Mouse (Mus musculus) lung, postnatal 0 days (tissue): Measurements from ENCODE around the gene Mat1a. TPM values are rescaled to one million over a fixed set of nuclear protein-coding genes. Genes with fewer than 3 reads are reported as not detected.
A peak's percentile ranks its signal among the peaks of the same experiment; 100 is the strongest.

Experiments
- ATAC-seq: fragments of 200-750 bp; cut with Nextera tagmentation; 2 replicates; pipeline ENCODE4 v1.8.0; 2017; ENCODE audit warnings: moderate library complexity
- DNase-seq: peaks from one replicate; pipeline ENCODE4 v3.0.0-alpha.2; 2016; ENCODE audit warnings: low spot score
- H3K27ac ChIP-seq: fragments of 300-500 bp; sonication (generic); 2 replicates; pipeline ENCODE4 v1.5.1; 2014; ENCODE audit warnings: antibody characterized with exemption, mild to moderate bottlenecking, low read length, mixed read lengths
- H3K27me3 ChIP-seq: fragments of 300-500 bp; sonication (generic); replicated peaks from 2 replicates; pipeline ENCODE4 v1.6.1; 2014; ENCODE audit warnings: low read length, mixed read lengths; ENCODE audit not compliant: insufficient read depth
- H3K36me3 ChIP-seq: fragments of 300-500 bp; sonication (generic); 2 replicates; pipeline ENCODE4 v1.6.1; 2014; ENCODE audit warnings: low read length, mixed read lengths; ENCODE audit not compliant: insufficient read depth
- H3K4me1 ChIP-seq: fragments of 300-500 bp; sonication (generic); 2 replicates; pipeline ENCODE4 v1.6.1; 2014; ENCODE audit warnings: antibody characterized with exemption, low read depth, low read length, mixed read lengths; ENCODE audit not compliant: insufficient read depth
- H3K4me2 ChIP-seq: fragments of 300-500 bp; sonication (generic); replicated peaks from 2 replicates; pipeline ENCODE4 v1.6.1; 2014; ENCODE audit warnings: low read depth, mild to moderate bottlenecking, low read length, moderate library complexity, mixed read lengths
- H3K4me3 ChIP-seq: fragments of 300-500 bp; sonication (generic); 2 replicates; pipeline ENCODE4 v1.5.1; 2014; ENCODE audit warnings: low read depth, low read length
- H3K9ac ChIP-seq: fragments of 300-500 bp; sonication (generic); replicated peaks from 2 replicates; pipeline ENCODE4 v1.6.1; 2014; ENCODE audit warnings: low read depth, mild to moderate bottlenecking
- H3K9me3 ChIP-seq: fragments of 300-500 bp; sonication (generic); 2 replicates; pipeline ENCODE4 v1.6.1; 2016; ENCODE audit warnings: low read length, mixed read lengths
- CTCF ChIP-seq: IDR thresholded peaks from 2 replicates; pipeline ENCODE4 v1.5.1; 2016; ENCODE audit warnings: antibody characterized with exemption, mild to moderate bottlenecking
- EP300 ChIP-seq: IDR thresholded peaks from 2 replicates; pipeline ENCODE4 v1.6.1; 2016; ENCODE audit warnings: antibody characterized with exemption, mild to moderate bottlenecking, control low read depth
- WGBS: fragments of 180-500 bp; shearing (Covaris S2); extraction: QIAGEN DNeasy Blood & Tissue Kit; methylation state at CpG from one replicate; pipeline ENCODE4 v1.1.7; 2014; 5-methylcytosine and 5-hydroxymethylcytosine counted together
- polyA plus RNA-seq: library from polyadenylated mRNA; unstranded; fragments of >200 nt; fragmentation: Nextera tagmentation; extraction: Ambion mirVana; gene quantifications from 2 replicates; pipeline ENCODE4 v1.2.1, GENCODE M21; 2015

Mat1a gene
- polyA plus RNA-seq, 1 experiment from 2014 or later, result 2.5 TPM

GRCm38 (mm10) chr14:41127997-41128396 lies 23.2 kb downstream of the Mat1a start:
- H3K9ac ChIP-seq, result no peak overlapping the region
- H3K27me3 ChIP-seq, result no peaks in the 10 kb centered on the region
- WGBS, result 12% methylated on average over 4 of the region's 4 CpGs
- ATAC-seq (no peak), DNase-seq (peak; percentile 57)
- no peak overlapping the region for H3K4me3 ChIP-seq
- TF ChIP-seq EP300 (no peak), CTCF (peak; percentile 76)
- H3K4me2 ChIP-seq, result no peak overlapping the region
- H3K27ac ChIP-seq, result no peak overlapping the region
- peaks cover 3% of the 10 kb centered on the region; the same call in 1 of the 2 replicates for H3K4me1 ChIP-seq
- no peaks in the 10 kb centered on the region for H3K36me3 ChIP-seq
- no peaks in the 10 kb centered on the region for H3K9me3 ChIP-seq

GRCm38 (mm10) chr14:41131540-41131939 lies 26.7 kb downstream of the Mat1a start, which contains the start of gene Sftpa1:
TSS of gene Sftpa1 (plus strand) at chr14:41131782.
- Histone ChIP-seq H3K9ac (no peak within 1 kb of the TSS), H3K4me1 (peaks cover 3% of the 10 kb centered on the region; the same call in 1 of the 2 replicates), H3K4me3 (no peak within 1 kb of the TSS; the same call in 1 of the 2 replicates), H3K27ac (peak within 1 kb of the TSS; percentile 51), H3K9me3 (no peaks in the 10 kb centered on the region), H3K27me3 (no peaks in the 10 kb centered on the region), H3K4me2 (peak within 1 kb of the TSS; percentile 41), H3K36me3 (no peaks in the 10 kb centered on the region)
- DNase-seq (peak; percentile 65), ATAC-seq (peak; percentile 84)
- TF ChIP-seq EP300, result no peak
- no peak for TF ChIP-seq CTCF
- WGBS, result 41% methylated on average over 7 of the region's 7 CpGs

- H3K27ac ChIP-seq, result no peak overlapping the region
- H3K4me2 ChIP-seq, result no peak overlapping the region
- TF ChIP-seq EP300 (0 out of 2 replicates have a peak, but pooled peaks have one; percentile 22), CTCF (no peak)
- H3K9ac ChIP-seq, result no peak overlapping the region
- no peaks in the 10 kb centered on the region for H3K4me1 ChIP-seq
- no peak overlapping the region for H3K4me3 ChIP-seq
- ATAC-seq, result peak; percentile 36
- DNase-seq, result peak; percentile 59
- no peaks in the 10 kb centered on the region for H3K9me3 ChIP-seq
- no peaks in the 10 kb centered on the region for H3K36me3 ChIP-seq
- no peaks in the 10 kb centered on the region for H3K27me3 ChIP-seq
Observed at GRCm38 (mm10) chr14:41137006-41137405, 32.2 kb downstream of the Mat1a start.

GRCm38 (mm10) chr14:41140686-41141085 lies 35.9 kb downstream of the Mat1a start:
- TF ChIP-seq EP300 (no peak), CTCF (no peak)
- WGBS, result 90% methylated on average over 1 of the region's 1 CpGs
- no peaks in the 10 kb centered on the region for H3K9me3 ChIP-seq

GRCm38 (mm10) chr14:41146035-41146434 lies 41.2 kb downstream of the Mat1a start:
- no peaks in the 10 kb centered on the region; the same call in 1 of the 2 replicates for H3K4me1 ChIP-seq
- WGBS, result 31% methylated on average over 6 of the region's 6 CpGs
- H3K9ac ChIP-seq, result no peak overlapping the region
- ATAC-seq (peak; percentile 85), DNase-seq (peak; percentile 83)
- H3K9me3 ChIP-seq, result no peaks in the 10 kb centered on the region
- no peak overlapping the region for H3K4me3 ChIP-seq
- no peak overlapping the region for H3K27ac ChIP-seq
- H3K36me3 ChIP-seq, result no peaks in the 10 kb centered on the region
- H3K4me2 ChIP-seq, result no peak overlapping the region
- no peak for TF ChIP-seq CTCF
- peak; percentile 87 for TF ChIP-seq EP300
- H3K27me3 ChIP-seq, result no peaks in the 10 kb centered on the region

More at GRCm38 (mm10) chr14:41140686-41141085, 35.9 kb downstream of the Mat1a start:
- H3K27me3 ChIP-seq, result no peaks in the 10 kb centered on the region
- no peak overlapping the region for H3K27ac ChIP-seq
- ATAC-seq (no peak), DNase-seq (no peak)
- H3K9ac ChIP-seq, result no peak overlapping the region
- H3K4me2 ChIP-seq, result no peak overlapping the region
- no peaks in the 10 kb centered on the region for H3K4me1 ChIP-seq
- H3K36me3 ChIP-seq, result no peaks in the 10 kb centered on the region
- no peak overlapping the region for H3K4me3 ChIP-seq

GRCm38 (mm10) chr14:41146922-41147321 lies 42.1 kb downstream of the Mat1a start:
- peak; percentile 32 for DNase-seq
- H3K27ac ChIP-seq, result peak overlapping the region; percentile 69
- H3K4me1 ChIP-seq, result no peaks in the 10 kb centered on the region; the same call in 1 of the 2 replicates
- H3K4me3 ChIP-seq, result no peak overlapping the region
- H3K36me3 ChIP-seq, result no peaks in the 10 kb centered on the region
- H3K27me3 ChIP-seq, result no peaks in the 10 kb centered on the region
- no peak overlapping the region for H3K9ac ChIP-seq
- H3K4me2 ChIP-seq, result no peak overlapping the region
- 28% methylated on average over 3 of the region's 3 CpGs for WGBS
- peak; percentile 71 for ATAC-seq
- H3K9me3 ChIP-seq, result no peaks in the 10 kb centered on the region
- TF ChIP-seq EP300, result peak; percentile 77
- no peak for TF ChIP-seq CTCF
